Mouse (Mus musculus) myocyte (in vitro differentiated cells): ENCODE data around the gene Pard3b. TPM values are rescaled to one million over a fixed set of nuclear protein-coding genes. Genes with fewer than 3 reads are reported as not detected.
A peak's percentile ranks its signal among the peaks of the same experiment; 100 is the strongest.

Experiments
- H3K27me3 ChIP-seq: one replicate; pipeline ENCODE4 v1.6.1; 2011; ENCODE audit not compliant: control insufficient read depth, insufficient read depth, insufficient read length
- H3K36me3 ChIP-seq: one replicate; pipeline ENCODE4 v1.6.1; 2011; ENCODE audit not compliant: control insufficient read depth, insufficient read depth
- H3K4me2 ChIP-seq: one replicate; pipeline ENCODE4 v1.6.1; 2011; ENCODE audit warnings: low read depth, control low read depth
- H3K4me3 ChIP-seq: one replicate; pipeline ENCODE4 v1.5.1; 2011; ENCODE audit warnings: mild to moderate bottlenecking, control low read depth, moderate library complexity
- H3K79me2 ChIP-seq: one replicate; pipeline ENCODE4 v1.6.1; 2011; ENCODE audit not compliant: control insufficient read depth, insufficient read depth
- H3ac ChIP-seq: one replicate; pipeline ENCODE4 v1.6.1; 2011; ENCODE audit not compliant: control insufficient read depth, insufficient read length
- CEBPB ChIP-seq: IDR thresholded peaks from 2 replicates; pipeline ENCODE4 v1.6.1; 2011; ENCODE audit warnings: mild to moderate bottlenecking, moderate library complexity; ENCODE audit not compliant: poor library complexity, insufficient read depth, severe bottlenecking
- E2F4 ChIP-seq: IDR thresholded peaks from one replicate; pipeline ENCODE4 v1.6.1; 2011; ENCODE audit warnings: mild to moderate bottlenecking, control low read depth, moderate library complexity; ENCODE audit not compliant: insufficient read depth
- MAX ChIP-seq: IDR thresholded peaks from one replicate; pipeline ENCODE4 v1.6.1; 2011; ENCODE audit warnings: low read depth, mild to moderate bottlenecking, control low read depth
- MYOD1 ChIP-seq, 3 experiments: IDR thresholded peaks; one replicate each; pipeline ENCODE4 v1.6.1; 2011; ENCODE audit warnings: control low read depth in 2 of 3, low read depth in 2 of 3, mild to moderate bottlenecking in 2 of 3, moderate library complexity in 1 of 3; ENCODE audit not compliant: insufficient read length in 2 of 3, control insufficient read depth in 1 of 3
- MYOG ChIP-seq, 3 experiments: IDR thresholded peaks; one replicate each; pipeline ENCODE4 v1.6.1; 2011; ENCODE audit warnings: control low read depth in 2 of 3, low read depth in 2 of 3, mild to moderate bottlenecking in 2 of 3; ENCODE audit not compliant: insufficient read length in 2 of 3, control insufficient read depth in 1 of 3, insufficient read depth in 1 of 3
- POLR2A ChIP-seq: IDR thresholded peaks from one replicate; pipeline ENCODE4 v1.6.1; 2011; ENCODE audit warnings: low read depth, mild to moderate bottlenecking, control low read depth, moderate library complexity; ENCODE audit not compliant: insufficient read length
- POLR2AphosphoS2 ChIP-seq: IDR thresholded peaks from one replicate; pipeline ENCODE4 v1.6.1; 2011; ENCODE audit warnings: low read depth, control low read depth; ENCODE audit not compliant: insufficient read length
- REST ChIP-seq: IDR thresholded peaks from one replicate; pipeline ENCODE4 v1.6.1; 2011; ENCODE audit warnings: mild to moderate bottlenecking, control low read depth, moderate library complexity; ENCODE audit not compliant: insufficient read depth, insufficient read length
- SRF ChIP-seq: IDR thresholded peaks from one replicate; pipeline ENCODE4 v1.6.1; 2011; ENCODE audit warnings: low read depth; ENCODE audit not compliant: control insufficient read depth, insufficient read length
- TCF12 ChIP-seq: IDR thresholded peaks from one replicate; pipeline ENCODE4 v1.6.1; 2011; ENCODE audit warnings: mild to moderate bottlenecking, control low read depth; ENCODE audit not compliant: poor library complexity, insufficient read depth, severe bottlenecking
- TCF3 ChIP-seq: IDR thresholded peaks from one replicate; pipeline ENCODE4 v1.6.1; 2011; ENCODE audit warnings: low read depth, control low read depth; ENCODE audit not compliant: insufficient read length
- USF1 ChIP-seq: IDR thresholded peaks from one replicate; pipeline ENCODE4 v1.6.1; 2011; ENCODE audit warnings: low read depth, mild to moderate bottlenecking, control low read depth, moderate library complexity
- polyA plus RNA-seq: library from polyadenylated mRNA; unstranded; fragments of >200 nt; fragmentation: generic; extraction: Trizol; gene quantifications from one replicate; pipeline ENCODE4 v1.2.1, GENCODE M21; 2012; ENCODE audit warnings: missing spikeins

The Pard3b gene
- polyA plus RNA-seq, 1 experiment = 0.17 TPM

GRCm38 (mm10) chr1:62412019-62412418 is 773.4 kb downstream of the Pard3b start:
- Histone ChIP-seq H3K36me3 (no peaks in the 10 kb centered on the region), H3K4me3 (no peak overlapping the region), H3ac (no peak overlapping the region), H3K79me2 (no peaks in the 10 kb centered on the region), H3K27me3 (peaks cover 7% of the 10 kb centered on the region), H3K4me2 (no peak overlapping the region)
- TF ChIP-seq TCF3 (no peak), MYOD1 (IDR thresholded peaks at IDR 0.05; ENCODE audit: control insufficient read depth in 1 of 3, insufficient read length in 2 of 3, low read depth in 2 of 3) (no peak), REST (no peak), CEBPB (no peak), TCF12 (no peak), USF1 (no peak), MYOG (IDR thresholded peaks at IDR 0.05; ENCODE audit: control insufficient read depth in 1 of 3, insufficient read depth in 1 of 3, insufficient read length in 2 of 3, low read depth in 2 of 3) (no peak), MAX (no peak), E2F4 (no peak), POLR2A (no peak), POLR2AphosphoS2 (no peak), SRF (no peak)

DNA sequence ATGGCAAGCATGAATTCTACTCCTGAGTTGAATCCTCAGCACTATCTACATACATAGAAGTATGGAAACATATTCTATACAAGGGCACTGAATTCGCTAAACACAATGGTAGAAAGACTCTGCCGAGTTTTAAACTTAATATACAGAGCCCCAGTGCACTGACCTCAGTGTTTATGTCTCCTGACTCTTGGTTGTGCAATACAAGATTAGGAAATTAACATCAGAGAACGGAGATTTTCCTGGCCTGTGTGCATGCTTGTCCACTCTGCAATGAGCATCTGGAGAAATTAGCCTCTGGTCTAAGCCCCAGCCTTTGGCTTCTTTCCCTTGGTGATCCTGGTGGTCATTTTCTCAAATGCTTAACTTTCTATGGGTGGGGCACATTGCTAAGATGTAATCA is 774.4 kb downstream of the Pard3b start:
- Histone ChIP-seq H3K27me3 (peaks cover 4% of the 10 kb centered on the region), H3K79me2 (no peaks in the 10 kb centered on the region), H3K36me3 (no peaks in the 10 kb centered on the region), H3K4me2 (no peak overlapping the region), H3K4me3 (no peak overlapping the region), H3ac (no peak overlapping the region)
- no peak for TF ChIP-seq TCF12
- no peak for TF ChIP-seq POLR2A
- no peak for TF ChIP-seq SRF
- no peak for TF ChIP-seq TCF3
- no peak for TF ChIP-seq REST
- TF ChIP-seq E2F4 = no peak
- no peak for TF ChIP-seq POLR2AphosphoS2
- TF ChIP-seq MYOG (IDR thresholded peaks at IDR 0.05; ENCODE audit: control insufficient read depth in 1 of 3, insufficient read depth in 1 of 3, insufficient read length in 2 of 3, low read depth in 2 of 3) = no peak
- no peak for TF ChIP-seq USF1
- no peak for TF ChIP-seq CEBPB
- TF ChIP-seq MAX = no peak
- TF ChIP-seq MYOD1 (IDR thresholded peaks at IDR 0.05; ENCODE audit: control insufficient read depth in 1 of 3, insufficient read length in 2 of 3, low read depth in 2 of 3) = no peak

- no peak overlapping the region for H3K4me2 ChIP-seq
- H3K4me3 ChIP-seq = no peak overlapping the region
- peaks cover 4% of the 10 kb centered on the region for H3K27me3 ChIP-seq
- no peaks in the 10 kb centered on the region for H3K79me2 ChIP-seq
- H3ac ChIP-seq = no peak overlapping the region
- TF ChIP-seq SRF = no peak
- no peaks in the 10 kb centered on the region for H3K36me3 ChIP-seq
Observed at GRCm38 (mm10) chr1:62414521-62414920, 775.9 kb downstream of the Pard3b start.

DNA sequence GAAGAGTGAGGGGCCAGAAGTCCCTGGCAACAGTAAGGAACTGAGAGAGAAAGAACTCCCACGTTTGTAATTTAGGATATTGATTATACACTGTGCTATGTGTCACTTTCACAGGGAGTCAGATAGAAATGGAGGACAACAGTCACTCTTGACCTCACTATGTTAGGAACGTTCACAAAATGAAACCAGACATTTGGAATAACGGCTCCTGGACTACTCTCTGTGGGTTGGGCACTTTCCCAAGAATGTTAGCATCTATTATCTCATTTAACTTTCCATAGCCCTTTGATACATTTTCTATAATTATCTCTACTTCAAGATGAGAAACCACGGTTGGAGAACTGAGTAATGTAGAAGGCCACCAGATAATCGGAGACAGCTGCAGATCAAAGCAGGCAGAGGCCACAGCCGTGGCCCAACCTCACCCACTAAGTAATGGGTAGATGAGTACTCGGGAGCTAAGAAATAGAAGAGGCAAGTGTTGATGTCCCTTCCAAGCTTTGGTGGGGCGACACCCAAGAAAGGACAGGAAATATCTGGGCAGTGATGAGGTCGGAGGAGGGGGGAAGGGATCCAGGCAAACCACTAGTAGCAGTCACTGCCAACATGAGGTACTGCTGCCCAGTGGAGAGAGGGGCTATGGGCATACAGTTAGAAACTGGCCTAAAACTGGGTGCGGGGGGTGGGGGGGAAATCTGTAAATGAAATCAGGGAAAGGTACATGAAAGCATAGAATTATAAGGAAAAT is 778.2 kb downstream of the Pard3b start:
- Histone ChIP-seq H3ac (no peak overlapping the region), H3K4me3 (no peak overlapping the region), H3K4me2 (peak overlapping the region; percentile 67), H3K79me2 (no peaks in the 10 kb centered on the region), H3K27me3 (no peaks in the 10 kb centered on the region), H3K36me3 (no peaks in the 10 kb centered on the region)
- TF ChIP-seq MYOG (IDR thresholded peaks at IDR 0.05; ENCODE audit: control insufficient read depth in 1 of 3, insufficient read depth in 1 of 3, insufficient read length in 2 of 3, low read depth in 2 of 3) (peak in 2 of 3 experiments; percentile 70 to 83), CEBPB (0 out of 2 replicates have a peak, but pooled peaks have one; percentile 21), TCF3 (peak; percentile 58), REST (no peak), TCF12 (peak; percentile 88), POLR2AphosphoS2 (no peak), USF1 (no peak), MYOD1 (IDR thresholded peaks at IDR 0.05; ENCODE audit: control insufficient read depth in 1 of 3, insufficient read length in 2 of 3, low read depth in 2 of 3) (peak; percentile 58 to 82 (median 77))

GRCm38 (mm10) chr1:62422896-62423650 is 784.4 kb downstream of the Pard3b start:
- no peaks in the 10 kb centered on the region for H3K36me3 ChIP-seq
- TF ChIP-seq MYOD1 (IDR thresholded peaks at IDR 0.05; ENCODE audit: control insufficient read depth in 1 of 3, insufficient read length in 2 of 3, low read depth in 2 of 3) (no peak), CEBPB (no peak), E2F4 (no peak), MAX (no peak), TCF12 (peak; percentile 16), POLR2A (no peak)
- H3K4me3 ChIP-seq = no peak overlapping the region
- H3K4me2 ChIP-seq = no peak overlapping the region
- H3ac ChIP-seq = no peak overlapping the region
- H3K79me2 ChIP-seq = no peaks in the 10 kb centered on the region
- no peaks in the 10 kb centered on the region for H3K27me3 ChIP-seq
